Mouse (Mus musculus): ENCODE data around the gene Stk38l. TPM values are rescaled to one million over a fixed set of nuclear protein-coding genes. Genes with fewer than 3 reads are reported as not detected.
"Not testable (repeated sequence)": the region's sequence is repeated elsewhere in the genome, so short reads cannot be mapped to it uniquely, and the experiment has no call there.

Gene Stk38l
- polyA plus RNA-seq, 1 experiment, result 4.8 TPM

- WGBS, result 35% methylated on average over 2 of the region's 2 CpGs
Observed at GRCm38 (mm10) chr6:146764593-146764992, 39.8 kb downstream of the Stk38l start.

GRCm38 (mm10) chr6:146765270-146765669 lies 40.5 kb downstream of the Stk38l start:
- no peak for DNase-seq (ENCODE audit: low read depth, low spot score)
- WGBS, result 92% methylated on average over 4 of the region's 4 CpGs

More at GRCm38 (mm10) chr6:146764593-146764992, 39.8 kb downstream of the Stk38l start:
- DNase-seq (ENCODE audit: low read depth, low spot score), result no peak

GRCm38 (mm10) chr6:146768813-146769404 lies 44.1 kb downstream of the Stk38l start:
- no peak for DNase-seq (ENCODE audit: low read depth, low spot score)

GRCm38 (mm10) chr6:146770005-146770745 lies 45.4 kb downstream of the Stk38l start:
- DNase-seq (ENCODE audit: low read depth, low spot score), result no peak

More at GRCm38 (mm10) chr6:146768813-146769404, 44.1 kb downstream of the Stk38l start:
- 91% methylated on average over 10 of the region's 10 CpGs for WGBS

GRCm38 (mm10) chr6:146770808-146771207 lies 46.0 kb downstream of the Stk38l start:
- WGBS, result 89% methylated on average over 5 of the region's 5 CpGs
- DNase-seq (ENCODE audit: low read depth, low spot score), result no peak

More at GRCm38 (mm10) chr6:146770005-146770745, 45.4 kb downstream of the Stk38l start:
- 54% methylated on average over 6 of the region's 6 CpGs for WGBS

- 93% methylated on average over 8 of the region's 8 CpGs for WGBS
- not testable (repeated sequence) for DNase-seq (ENCODE audit: low read depth, low spot score)
Observed at GRCm38 (mm10) chr6:146775864-146776263, 51.1 kb downstream of the Stk38l start.

- DNase-seq (ENCODE audit: low read depth, low spot score), result no peak
- 34% methylated on average over 2 of the region's 2 CpGs for WGBS
Observed at GRCm38 (mm10) chr6:146776610-146777389, 52.0 kb downstream of the Stk38l start.

GRCm38 (mm10) chr6:146778055-146778454 lies 53.3 kb downstream of the Stk38l start:
- DNase-seq (ENCODE audit: low read depth, low spot score), result no peak
- WGBS, result 93% methylated on average over 3 of the region's 3 CpGs

GRCm38 (mm10) chr6:146781566-146781965 lies 56.8 kb downstream of the Stk38l start:
- DNase-seq (ENCODE audit: low read depth, low spot score), result no peak
- WGBS, result 80% methylated on average over 3 of the region's 3 CpGs

GRCm38 (mm10) chr6:146793527-146793926 lies 68.7 kb downstream of the Stk38l start:
- WGBS, result 24% methylated on average over 3 of the region's 3 CpGs
- DNase-seq (ENCODE audit: low read depth, low spot score), result no peak

- 5% methylated on average over 22 of the region's 22 CpGs for WGBS
- DNase-seq (ENCODE audit: low read depth, low spot score), result no peak
Observed at GRCm38 (mm10) chr6:146795166-146795923, 70.5 kb downstream of the Stk38l start.

- peak; percentile 50 for DNase-seq (ENCODE audit: low read depth, low spot score)
- 3% methylated on average over 36 of the region's 36 CpGs for WGBS
Observed at GRCm38 (mm10) chr6:146795924-146796545, 71.2 kb downstream of the Stk38l start, which contains the start of gene Arntl2. Arntl2 (plus strand) TSS chr6:146796055.

- 82% methylated on average over 5 of the region's 5 CpGs for WGBS
- no peak for DNase-seq (ENCODE audit: low read depth, low spot score)
Observed at GRCm38 (mm10) chr6:146797446-146797845, 72.7 kb downstream of the Stk38l start.

GRCm38 (mm10) chr6:146809991-146810390 lies 85.2 kb downstream of the Stk38l start:
- DNase-seq (ENCODE audit: low read depth, low spot score), result no peak
- WGBS, result 88% methylated on average over 6 of the region's 6 CpGs

GRCm38 (mm10) chr6:146813007-146813406 lies 88.2 kb downstream of the Stk38l start:
- 80% methylated on average over 5 of the region's 5 CpGs for WGBS
- DNase-seq (ENCODE audit: low read depth, low spot score), result no peak

GRCm38 (mm10) chr6:146820177-146820965 lies 95.6 kb downstream of the Stk38l start:
- no peak for DNase-seq (ENCODE audit: low read depth, low spot score)
- 87% methylated on average over 29 of the region's 29 CpGs for WGBS

GRCm38 (mm10) chr6:146821958-146822357 lies 97.2 kb downstream of the Stk38l start:
- DNase-seq (ENCODE audit: low read depth, low spot score), result no peak

GRCm38 (mm10) chr6:146824727-146825486 lies 100.1 kb downstream of the Stk38l start:
- DNase-seq (ENCODE audit: low read depth, low spot score), result peak; percentile 21
- WGBS, result 40% methylated on average over 16 of the region's 16 CpGs

More at GRCm38 (mm10) chr6:146821958-146822357, 97.2 kb downstream of the Stk38l start:
- WGBS, result 36% methylated on average over 13 of the region's 13 CpGs
